Mouse (Mus musculus): Measurements from ENCODE around the gene Retreg1.
A peak's percentile ranks its signal among the peaks of the same experiment; 100 is the strongest.

Retreg1 gene

DNA sequence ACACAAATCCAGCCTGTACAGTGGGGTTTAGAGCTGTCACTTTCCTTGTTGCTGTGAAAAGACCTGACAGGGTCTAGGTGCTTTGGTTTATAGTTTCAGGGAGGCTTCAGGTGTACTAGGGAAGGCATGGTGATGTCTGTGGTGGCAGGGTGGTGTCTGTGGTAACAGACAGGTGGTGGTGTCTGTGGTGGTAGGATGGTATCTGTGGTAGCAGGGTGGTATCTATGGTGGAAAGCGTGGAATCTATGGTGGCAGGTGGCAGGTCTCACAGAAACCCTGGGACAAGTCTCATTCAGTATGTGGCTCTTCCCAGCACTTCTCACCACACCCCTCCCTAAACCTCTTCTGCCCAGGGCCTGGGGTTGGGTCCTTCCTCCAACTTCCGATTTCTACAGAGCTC is 8.7 kb upstream of the Retreg1 start:
- no peak for DNase-seq

DNA sequence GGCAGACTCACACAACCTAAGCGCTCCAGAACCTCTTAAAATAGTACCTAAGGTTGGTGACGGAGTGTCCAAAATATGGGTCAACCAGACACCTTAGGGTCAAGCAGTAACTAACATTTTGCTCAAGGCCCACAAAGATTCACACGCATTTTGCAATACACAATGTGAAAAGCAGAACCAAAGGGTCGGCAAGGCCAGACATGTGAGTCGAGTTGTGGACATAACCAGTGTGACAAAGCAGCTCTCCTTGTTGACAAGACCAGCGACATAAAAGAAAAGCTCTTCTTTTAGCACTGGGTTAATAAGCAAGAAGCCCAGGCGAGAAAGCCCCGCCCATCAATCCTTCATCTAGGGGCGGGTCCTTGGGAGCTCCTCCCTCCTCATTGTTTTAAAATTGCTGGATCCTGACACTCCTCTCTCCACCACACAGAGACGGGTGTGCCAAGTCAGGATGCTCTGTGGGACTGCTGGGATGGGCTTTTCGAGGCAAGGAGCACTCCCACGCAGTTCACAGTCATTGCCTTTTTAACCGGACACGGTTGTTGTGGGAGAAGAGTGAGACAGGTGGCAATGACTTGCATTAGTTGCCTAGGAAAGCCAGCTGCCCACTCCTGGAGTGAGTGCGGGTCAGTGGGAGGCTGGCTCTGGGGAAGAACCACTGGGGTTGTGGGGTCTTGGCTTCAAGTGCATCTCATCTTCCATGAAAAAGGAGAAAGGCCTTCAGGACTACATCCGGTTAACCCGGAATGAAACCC is 7.9 kb upstream of the Retreg1 start:
- DNase-seq: no peak

GRCm38 (mm10) chr15:25842462-25843085 is 406 bp upstream of the Retreg1 start:
- DNase-seq: no peak

GRCm38 (mm10) chr15:25844013-25844570 is 1.1 kb downstream of the Retreg1 start:
- DNase-seq: peak; percentile 35 to 44

DNA sequence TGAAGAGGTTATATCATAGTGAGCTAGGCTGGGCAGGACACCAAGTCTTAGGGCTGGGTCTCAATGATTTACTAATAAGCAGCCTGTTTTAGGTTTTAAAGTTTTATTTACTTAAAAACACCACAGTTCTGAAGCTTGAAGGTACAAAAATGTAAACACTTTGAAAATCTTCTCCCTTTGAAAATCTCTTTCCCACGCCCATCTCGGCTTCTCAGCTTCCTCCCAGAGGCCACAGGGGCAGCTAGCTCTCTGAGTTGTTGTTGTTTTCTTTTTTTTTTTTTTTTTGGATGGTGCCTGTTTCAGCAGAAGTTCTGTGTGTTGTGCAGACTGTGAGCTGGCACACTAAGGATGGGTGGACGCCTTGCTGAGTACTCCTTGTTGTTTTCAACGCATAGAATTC is 1.8 kb downstream of the Retreg1 start:
- DNase-seq: no peak

DNA sequence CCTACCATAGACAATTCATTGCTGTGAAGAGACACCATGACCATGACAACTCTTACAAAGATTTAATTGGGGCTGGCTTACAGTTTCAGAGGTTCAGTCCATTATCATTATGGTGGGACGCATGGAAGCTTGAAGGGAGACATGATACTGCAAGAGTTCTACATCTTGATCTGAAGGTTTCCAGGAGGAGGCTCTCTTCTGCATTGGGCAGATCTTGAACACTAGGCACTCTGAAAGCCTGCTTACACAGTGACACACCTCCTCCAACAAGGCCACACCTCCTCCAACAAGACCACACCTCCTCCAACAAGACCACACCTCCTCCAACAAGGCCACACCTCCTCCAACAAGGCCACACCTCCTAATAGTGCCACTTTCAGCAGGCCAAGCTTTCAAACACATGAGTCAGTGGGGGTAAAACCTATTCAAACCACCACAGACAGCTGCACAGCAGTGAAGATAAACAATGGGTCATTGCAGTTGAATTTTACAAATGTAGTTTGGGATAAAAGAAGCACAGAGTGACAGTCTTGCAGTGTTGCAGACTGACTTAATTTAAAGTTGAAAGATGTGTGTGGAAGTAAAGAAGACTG is 4.7 kb downstream of the Retreg1 start:
- DNase-seq: peak; percentile 68 to 71

- no peak for DNase-seq
Measured at GRCm38 (mm10) chr15:25850552-25850951, 7.6 kb downstream of the Retreg1 start.

DNA sequence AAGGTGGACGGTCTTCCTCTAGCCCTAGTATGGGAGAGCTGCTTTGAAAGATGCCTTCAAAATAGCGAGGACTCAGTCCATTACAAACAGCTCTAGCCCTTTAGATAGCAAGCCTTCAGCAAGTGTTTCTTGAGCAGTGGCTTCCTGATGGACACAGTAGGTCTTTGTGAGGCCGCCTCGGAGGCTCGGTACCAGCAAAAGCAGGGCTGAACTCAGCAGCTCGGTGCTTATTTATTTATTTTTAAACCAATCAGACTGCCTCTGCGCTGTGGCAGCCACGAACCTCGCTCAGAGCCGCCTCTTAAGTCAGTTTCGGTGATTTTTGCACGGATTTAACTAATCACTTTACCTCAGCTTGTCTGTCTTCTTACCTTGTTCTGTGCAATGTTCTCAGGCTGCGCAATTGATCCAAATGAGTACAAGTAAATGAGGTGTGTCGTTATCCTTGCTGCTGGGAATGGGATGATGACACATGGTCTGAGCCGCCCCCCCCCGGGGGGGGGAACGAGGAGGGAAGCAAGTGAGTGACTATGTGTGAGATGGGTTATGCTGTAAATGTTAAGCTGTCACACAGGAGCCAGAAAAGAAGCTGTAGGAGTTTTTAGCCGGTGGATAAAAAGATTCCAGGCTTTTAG is 11.4 kb downstream of the Retreg1 start:
- DNase-seq: no peak

DNA sequence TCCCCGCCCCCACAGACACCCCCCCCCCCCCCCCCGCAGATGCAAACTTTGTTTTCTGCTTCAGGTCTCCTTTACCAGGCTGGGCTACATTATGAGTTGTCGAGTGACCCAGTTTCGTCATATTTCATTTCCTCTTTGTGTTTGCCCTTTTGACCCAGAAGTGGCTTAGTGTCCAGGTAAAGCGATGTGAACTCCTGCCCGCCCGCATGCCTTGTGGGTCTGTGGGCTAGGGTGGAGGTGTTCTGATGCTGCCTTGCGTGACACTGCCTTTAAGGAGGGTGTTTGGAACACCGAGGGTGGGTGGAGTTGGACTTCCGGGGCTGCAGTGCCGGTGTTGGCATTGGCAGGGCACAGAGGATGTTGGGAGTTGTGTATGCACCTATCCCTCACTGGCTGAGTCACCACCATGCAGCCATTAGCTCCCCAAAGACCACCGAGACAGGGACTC is 15.7 kb downstream of the Retreg1 start:
- peak; percentile 77 to 79 for DNase-seq

- no peak for DNase-seq
Measured at GRCm38 (mm10) chr15:25859469-25859868, 16.5 kb downstream of the Retreg1 start.

- peak; percentile 43 to 45 for DNase-seq
Measured at GRCm38 (mm10) chr15:25861900-25862299, 18.9 kb downstream of the Retreg1 start.

DNA sequence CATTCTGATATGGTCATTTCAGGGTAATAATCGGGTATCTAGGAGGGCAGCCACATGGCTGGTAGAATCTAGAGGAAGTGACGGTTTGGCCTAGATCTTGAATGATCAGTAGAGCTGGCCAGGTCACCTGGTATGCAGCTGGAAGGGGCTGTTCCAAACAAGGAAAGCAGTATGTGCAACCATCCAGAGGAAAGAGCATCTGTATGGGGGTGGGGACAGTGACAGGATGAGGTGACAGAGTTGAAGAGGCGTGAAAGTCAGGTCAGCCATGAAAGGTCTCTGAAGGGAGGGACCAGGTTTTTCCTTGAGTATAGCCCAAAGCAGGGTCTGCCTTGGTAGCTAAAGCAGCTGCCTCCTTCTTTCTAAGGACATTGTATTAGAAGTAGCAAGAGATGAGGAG is 22.6 kb downstream of the Retreg1 start:
- peak; percentile 43 to 52 for DNase-seq

DNA sequence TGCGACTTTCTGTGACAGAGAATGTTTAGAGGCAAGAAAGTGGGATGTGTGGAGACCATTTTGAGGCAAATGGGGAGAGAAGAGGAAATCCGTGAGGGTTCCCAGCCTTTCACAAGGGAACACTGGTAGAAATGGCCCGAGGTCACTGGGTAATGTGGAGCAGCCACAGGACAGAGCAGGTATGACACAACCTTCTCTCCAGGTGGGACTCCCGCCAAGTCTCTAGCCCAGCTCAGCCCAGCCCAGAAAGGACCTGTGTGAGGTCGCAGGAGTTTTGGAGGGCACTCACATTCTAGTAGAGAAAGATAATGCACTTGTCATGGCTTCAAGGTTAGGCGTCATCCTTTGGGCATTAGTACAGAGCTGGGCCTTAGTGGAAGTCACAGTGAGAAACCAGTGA is 23.1 kb downstream of the Retreg1 start:
- no peak for DNase-seq

GRCm38 (mm10) chr15:25869129-25869528 is 26.1 kb downstream of the Retreg1 start:
- DNase-seq: no peak

- DNase-seq: no peak
Measured at GRCm38 (mm10) chr15:25871470-25871869, 28.5 kb downstream of the Retreg1 start.

DNA sequence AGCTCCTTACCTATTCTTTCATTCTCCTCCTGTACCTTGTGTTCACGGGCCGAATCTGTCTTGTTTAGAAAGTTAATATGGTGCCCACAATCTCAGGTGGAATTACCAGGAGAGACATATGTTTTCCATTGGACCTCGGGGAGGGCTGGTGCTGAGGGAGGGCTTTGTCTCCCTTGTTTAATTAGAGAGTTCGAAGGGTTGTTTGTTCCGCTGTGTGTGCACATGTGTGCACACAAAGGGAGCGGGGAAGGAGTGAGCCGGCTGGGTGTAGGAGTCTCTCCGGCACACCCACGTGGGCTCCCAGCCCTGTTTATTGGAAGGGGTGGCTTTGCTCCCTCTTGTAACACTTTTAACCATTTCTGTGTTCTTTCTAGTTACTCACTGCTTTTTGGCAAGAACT is 29.1 kb downstream of the Retreg1 start:
- no peak for DNase-seq

- no peak for DNase-seq
Measured at GRCm38 (mm10) chr15:25872657-25873056, 29.7 kb downstream of the Retreg1 start.

DNA sequence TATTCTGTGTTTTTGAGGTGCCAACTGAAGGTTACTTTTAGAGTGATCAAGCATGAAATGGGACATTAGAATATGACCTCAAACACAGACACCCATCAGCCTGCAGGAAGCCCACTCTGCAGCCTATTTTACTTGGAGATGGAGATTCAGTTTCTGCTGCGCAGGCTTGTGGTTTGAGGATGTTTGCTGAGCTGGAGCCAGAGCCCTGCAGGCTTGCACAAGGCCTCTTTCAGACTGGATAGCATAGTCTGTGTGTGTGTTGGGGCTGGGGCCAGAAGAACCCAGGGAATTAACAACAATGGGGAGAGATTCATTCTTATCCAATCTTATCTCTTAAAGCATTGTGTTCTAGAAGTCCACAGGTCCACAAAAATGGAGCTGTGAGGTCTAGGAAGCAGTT is 30.6 kb downstream of the Retreg1 start:
- DNase-seq: no peak

DNA sequence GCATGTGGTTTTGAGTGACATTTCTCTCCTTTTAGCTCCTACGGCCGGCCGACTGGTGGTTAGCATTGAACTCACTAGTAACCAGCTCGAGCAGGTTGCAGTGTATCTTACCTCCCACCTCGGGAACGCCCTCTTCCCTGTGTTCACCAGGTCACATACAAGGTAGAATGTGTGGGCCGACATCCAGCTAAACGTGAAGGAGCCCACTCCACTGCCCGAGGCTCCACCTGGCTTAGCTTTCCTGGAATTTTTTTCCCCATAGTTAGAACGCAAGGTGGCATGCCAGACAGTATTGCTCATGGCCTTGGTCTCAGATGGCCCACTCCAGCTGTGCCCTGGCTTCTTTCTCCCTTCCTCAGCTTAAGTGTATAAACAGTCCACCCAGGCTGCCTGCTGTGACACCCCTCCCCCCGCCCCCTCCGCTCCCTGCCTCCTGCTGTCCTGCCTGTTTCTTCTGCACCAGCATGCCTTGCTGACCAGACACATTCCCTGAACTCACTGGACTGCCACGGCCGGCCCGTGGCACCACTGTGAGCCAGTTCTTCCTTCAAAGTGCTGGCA is 33.7 kb downstream of the Retreg1 start:
- DNase-seq: no peak

DNA sequence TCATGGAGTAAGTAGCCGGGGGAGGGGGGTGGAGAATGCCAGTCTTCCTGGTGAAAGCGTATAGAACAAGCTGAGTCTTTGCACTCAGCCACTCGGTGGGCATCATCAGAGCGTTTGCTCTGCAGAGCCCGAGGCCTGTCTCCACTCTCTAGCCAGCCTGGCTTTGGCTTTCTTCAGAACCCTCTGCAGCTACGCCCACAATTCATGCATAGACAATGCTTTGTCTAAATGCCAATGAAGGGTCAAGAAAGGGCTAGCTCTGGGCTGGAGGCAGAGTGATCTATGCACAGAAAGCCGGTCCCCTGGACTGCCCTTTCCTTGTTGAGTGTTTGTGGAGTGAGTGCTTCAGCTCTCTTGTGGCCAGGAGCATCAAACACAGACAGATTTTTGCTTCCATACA is 34.8 kb downstream of the Retreg1 start:
- no peak for DNase-seq

- DNase-seq: no peak
Measured at GRCm38 (mm10) chr15:25879229-25879628, 36.2 kb downstream of the Retreg1 start.

DNA sequence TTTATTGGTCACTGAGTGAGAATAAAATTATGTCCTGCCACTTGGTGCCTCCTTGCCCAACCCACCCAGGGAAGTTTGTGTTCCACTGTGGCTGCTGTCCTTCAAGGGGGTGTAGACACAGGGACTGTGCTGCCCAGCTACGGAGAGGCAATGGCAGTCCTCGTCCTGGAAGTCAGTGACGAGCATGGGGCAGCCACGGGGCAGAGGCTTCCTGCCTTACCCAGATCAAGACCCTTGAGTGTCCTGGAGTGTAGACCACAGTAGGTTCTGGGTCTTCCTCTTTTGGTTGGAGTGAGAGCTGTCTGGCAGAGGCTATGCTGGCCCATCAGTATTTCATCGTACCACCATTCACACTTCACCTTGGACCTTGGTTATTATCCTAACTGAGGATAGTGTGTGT is 37.2 kb downstream of the Retreg1 start:
- DNase-seq: no peak

DNA sequence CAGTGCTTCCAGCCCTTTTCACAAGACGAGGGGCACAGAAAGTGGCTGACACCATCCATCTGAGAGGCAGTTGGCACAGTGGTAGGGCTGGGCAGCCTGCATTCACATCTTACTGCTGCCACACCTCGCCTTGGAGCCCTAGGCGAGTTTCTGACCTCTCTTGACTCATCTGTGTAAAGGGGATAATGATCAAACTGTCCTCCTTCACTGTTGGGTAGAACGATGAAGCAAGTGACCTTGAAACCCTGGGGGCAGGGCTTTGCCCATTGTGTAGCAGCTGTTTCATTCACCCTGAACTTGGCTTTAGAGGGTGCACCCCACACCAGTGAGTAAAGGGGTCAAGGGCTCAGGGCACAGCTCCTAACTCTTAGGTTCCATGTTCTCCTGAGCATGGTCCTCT is 39.0 kb downstream of the Retreg1 start:
- no peak for DNase-seq

All from B cell, adult 2 months (primary cell).